Mouse (Mus musculus) erythroblast, embryonic 14.5 days (primary cell): ENCODE data around the gene Tmem107. TPM values are rescaled to one million over a fixed set of nuclear protein-coding genes. Genes with fewer than 3 reads are reported as not detected.

Source experiments
- H3K27me3 ChIP-seq: 2 replicates; pipeline ENCODE4 v1.6.1; 2012; ENCODE audit warnings: inconsistent platforms; ENCODE audit not compliant: control insufficient read depth
- H3K36me3 ChIP-seq: 2 replicates; pipeline ENCODE4 v1.6.1; 2012; ENCODE audit warnings: mild to moderate bottlenecking, inconsistent platforms; ENCODE audit not compliant: control insufficient read depth
- H3K4me1 ChIP-seq: 2 replicates; pipeline ENCODE4 v1.6.1; 2012; ENCODE audit warnings: inconsistent platforms; ENCODE audit not compliant: control insufficient read depth
- H3K4me3 ChIP-seq: replicated peaks from 2 replicates; pipeline ENCODE3; 2012; ENCODE audit warnings: moderate library complexity, mild to moderate bottlenecking, inconsistent platforms
- H3K9me3 ChIP-seq: 2 replicates; pipeline ENCODE4 v1.6.1; 2012; ENCODE audit warnings: low read length, inconsistent platforms, mixed read lengths; ENCODE audit not compliant: control insufficient read depth
- GATA1 ChIP-seq: IDR thresholded peaks from 2 replicates; pipeline ENCODE4 v1.6.1; 2012; ENCODE audit warnings: low read length, inconsistent platforms, mixed read lengths
- TAL1 ChIP-seq: IDR thresholded peaks from 3 replicates; pipeline ENCODE4 v1.6.1; 2012; ENCODE audit warnings: low read length, inconsistent platforms, mixed read lengths
- polyA plus RNA-seq: library from polyadenylated mRNA; stranded (reverse); fragments of >175 nt; gene quantifications from 2 replicates; pipeline ENCODE4 v1.2.3, GENCODE M21; 2012

The Tmem107 gene
- polyA plus RNA-seq, 1 experiment = 10.0 TPM

DNA sequence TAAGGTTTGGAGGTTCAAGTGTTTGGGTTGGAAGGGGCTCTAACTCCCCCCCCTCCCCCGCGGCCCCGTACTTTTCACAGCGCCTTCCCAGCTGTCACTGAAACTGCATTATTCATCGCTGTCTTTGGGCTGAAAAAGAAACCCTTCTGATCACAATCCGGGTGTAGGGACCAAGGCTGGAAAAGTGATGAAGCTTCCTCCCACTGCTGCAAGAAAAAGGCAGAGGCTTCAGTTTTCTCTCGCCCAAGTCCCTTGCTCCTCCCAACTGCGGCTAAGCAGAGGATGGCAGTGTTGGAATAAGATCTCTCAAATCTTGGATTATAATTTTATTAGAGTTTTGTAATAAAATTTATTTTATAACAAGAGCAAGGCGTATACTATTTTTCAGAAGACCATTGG, 2.1 kb downstream of the Tmem107 start:
- H3K36me3 ChIP-seq = no peaks in the 10 kb centered on the region
- peak overlapping the region; percentile 61 for H3K4me3 ChIP-seq
- no peak for TF ChIP-seq TAL1
- TF ChIP-seq GATA1 = no peak
- peaks cover 68% of the 10 kb centered on the region for H3K4me1 ChIP-seq
- H3K9me3 ChIP-seq = no peaks in the 10 kb centered on the region
- H3K27me3 ChIP-seq = no peaks in the 10 kb centered on the region

DNA sequence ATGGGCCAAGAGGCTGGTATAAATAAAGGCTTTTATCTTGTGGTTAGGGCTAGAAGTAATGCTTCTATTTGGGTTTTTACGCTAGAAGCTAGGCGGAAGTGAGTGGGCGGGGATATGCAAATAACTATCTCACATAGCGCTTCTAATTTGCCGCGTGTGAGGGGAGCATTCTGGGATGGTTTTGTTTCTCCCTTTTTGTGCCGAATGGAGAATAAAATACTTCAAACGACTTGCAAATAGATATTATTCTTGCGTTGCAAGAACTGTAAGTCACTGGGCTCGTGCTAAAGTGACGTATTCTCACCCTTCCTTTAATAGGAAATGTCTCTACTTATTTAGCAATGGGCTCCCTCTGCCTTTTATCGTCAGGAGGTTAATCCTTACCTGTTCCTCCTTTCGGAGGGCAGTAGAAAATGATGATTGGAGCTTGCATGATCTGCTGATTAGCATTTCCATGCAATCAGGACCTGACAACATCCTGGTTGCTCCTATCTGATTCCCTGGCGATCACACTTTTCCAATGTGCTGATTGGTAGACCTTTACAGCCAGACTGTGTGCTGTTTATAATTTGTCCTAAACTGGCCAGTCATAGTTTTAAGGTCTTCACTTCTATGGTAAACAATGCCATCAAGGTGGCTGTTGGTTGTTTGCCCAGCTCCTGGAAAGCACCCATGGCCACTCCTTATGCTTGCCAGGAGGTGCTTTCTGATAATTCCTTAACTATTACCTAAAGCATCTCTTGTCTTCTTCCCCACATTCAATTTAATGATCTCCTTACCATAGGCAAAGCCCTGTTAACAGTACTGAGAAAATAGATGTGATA, 2.7 kb downstream of the Tmem107 start:
- H3K4me3 ChIP-seq = peak overlapping the region; percentile 61
- TF ChIP-seq GATA1 = peak; percentile 97
- TF ChIP-seq TAL1 = peak; percentile 21; the same call in 1 of the 3 replicates
- peaks cover 67% of the 10 kb centered on the region for H3K4me1 ChIP-seq
- no peaks in the 10 kb centered on the region for H3K9me3 ChIP-seq
- no peaks in the 10 kb centered on the region; the same call in 1 of the 2 replicates for H3K27me3 ChIP-seq
- H3K36me3 ChIP-seq = no peaks in the 10 kb centered on the region

DNA sequence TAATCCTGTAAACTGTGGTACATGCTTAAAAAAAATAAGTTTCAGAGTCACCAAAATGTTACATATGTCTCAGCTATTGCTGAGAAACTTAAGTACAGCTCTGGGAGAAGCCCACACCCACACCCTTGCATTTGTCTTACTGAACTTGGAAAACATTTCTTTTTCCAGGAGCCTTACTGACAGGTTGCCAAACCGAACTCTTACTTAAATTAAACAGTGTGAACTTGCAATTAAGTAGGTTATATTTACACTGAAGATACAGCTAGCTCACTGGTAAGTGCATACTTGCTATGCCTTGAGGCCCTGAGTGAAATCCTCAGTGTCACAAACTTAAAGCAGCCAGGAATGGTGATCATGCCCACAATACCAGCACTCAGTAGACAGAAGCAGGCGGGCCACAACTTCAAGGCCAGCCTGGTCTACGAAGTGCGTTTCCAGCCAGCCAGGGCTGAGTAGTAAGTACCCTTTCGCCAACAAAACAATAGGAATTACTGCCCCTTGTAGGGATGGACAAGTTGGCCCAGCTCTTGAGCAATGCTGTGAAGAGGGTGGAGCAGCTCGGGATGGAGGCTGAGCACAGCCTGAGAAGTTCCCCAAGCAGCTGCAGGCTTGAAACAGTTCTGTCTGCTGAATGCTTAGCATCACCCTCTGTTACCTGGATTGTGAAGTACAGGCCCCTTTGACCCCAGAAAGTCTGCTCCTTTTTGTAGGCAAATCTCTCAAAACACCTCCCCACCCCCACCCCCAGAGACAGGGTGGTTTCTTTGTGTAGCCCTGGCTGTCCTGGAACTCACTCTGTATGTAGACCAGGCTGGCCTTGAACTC, 3.6 kb downstream of the Tmem107 start:
- no peaks in the 10 kb centered on the region for H3K9me3 ChIP-seq
- peak overlapping the region; percentile 15 for H3K4me3 ChIP-seq
- peaks cover 68% of the 10 kb centered on the region for H3K4me1 ChIP-seq
- TF ChIP-seq GATA1 = no peak
- no peak for TF ChIP-seq TAL1
- H3K27me3 ChIP-seq = no peaks in the 10 kb centered on the region; the same call in 1 of the 2 replicates
- H3K36me3 ChIP-seq = no peaks in the 10 kb centered on the region

DNA sequence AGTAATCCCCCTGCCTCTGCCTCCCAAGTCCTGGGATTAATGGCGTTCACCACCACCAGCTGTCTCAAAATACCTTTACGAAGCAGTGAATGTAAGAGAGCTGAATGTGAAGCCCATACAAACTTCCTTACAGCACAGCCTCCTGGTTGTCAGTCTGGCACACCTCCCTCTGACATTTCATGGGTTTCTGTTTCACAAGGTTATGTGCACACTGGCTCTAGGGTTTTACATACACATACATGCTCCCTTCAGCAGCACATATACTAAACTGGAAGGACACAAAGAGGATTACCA, 4.1 kb downstream of the Tmem107 start:
- Histone ChIP-seq H3K36me3 (no peaks in the 10 kb centered on the region), H3K9me3 (no peaks in the 10 kb centered on the region), H3K27me3 (no peaks in the 10 kb centered on the region; the same call in 1 of the 2 replicates), H3K4me3 (no peak overlapping the region), H3K4me1 (peaks cover 64% of the 10 kb centered on the region)
- no peak for TF ChIP-seq GATA1
- no peak for TF ChIP-seq TAL1

DNA sequence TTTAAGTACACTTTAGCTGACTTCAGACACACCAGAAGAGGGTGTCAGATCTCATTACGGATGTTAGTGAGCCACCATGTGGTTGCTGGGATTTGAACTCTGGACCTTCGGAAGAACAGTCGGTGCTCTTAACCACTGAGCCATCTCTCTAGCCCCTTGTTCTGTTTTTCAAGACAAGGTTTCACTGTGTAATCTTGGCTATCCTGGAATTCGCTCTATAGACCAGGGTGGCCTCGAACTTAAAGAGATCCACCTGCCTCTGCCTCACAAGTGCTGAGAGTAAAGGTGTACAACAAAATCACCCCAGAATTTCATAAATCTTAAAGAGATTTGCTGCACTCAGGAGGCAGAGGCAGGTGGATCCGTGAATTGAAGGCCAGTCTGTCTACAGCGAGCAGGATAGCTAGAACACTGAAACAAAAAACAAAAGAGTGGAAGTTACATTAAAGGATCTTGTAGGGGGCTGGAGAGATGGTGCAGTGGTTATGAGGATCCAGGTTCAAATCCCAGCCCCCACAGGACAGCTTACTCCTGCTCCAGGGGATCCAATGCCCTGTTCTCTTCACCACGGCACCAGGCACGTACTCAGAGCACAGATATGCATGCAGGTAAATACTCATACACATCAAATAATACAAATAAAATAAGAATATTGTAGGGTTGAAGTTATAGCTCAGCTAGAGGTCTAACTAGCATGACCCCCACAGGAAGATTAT, 5.3 kb downstream of the Tmem107 start:
- Histone ChIP-seq H3K4me3 (no peak overlapping the region), H3K9me3 (no peaks in the 10 kb centered on the region), H3K36me3 (no peaks in the 10 kb centered on the region), H3K4me1 (peaks cover 52% of the 10 kb centered on the region), H3K27me3 (no peaks in the 10 kb centered on the region; the same call in 1 of the 2 replicates)
- TF ChIP-seq TAL1 = no peak
- no peak for TF ChIP-seq GATA1

DNA sequence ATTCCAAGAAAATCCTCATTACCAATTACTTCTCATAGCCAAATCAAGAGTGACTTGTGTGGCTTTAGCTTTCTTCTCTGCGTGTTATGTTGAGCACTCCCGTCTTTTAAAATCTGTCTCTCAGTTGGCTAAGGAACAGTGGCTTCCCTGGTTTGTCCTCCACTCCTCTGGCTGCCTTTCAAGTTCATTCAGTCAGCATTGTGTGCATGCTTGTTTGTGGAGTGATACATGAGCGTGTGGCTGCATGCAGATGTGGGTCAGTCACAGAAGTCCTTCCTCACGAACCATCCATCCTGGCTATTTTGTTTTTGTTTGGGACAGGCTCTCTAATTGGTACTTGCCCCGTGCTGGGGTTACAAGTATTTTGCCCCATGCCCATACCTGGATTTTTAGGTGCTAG, 6.0 kb downstream of the Tmem107 start:
- Histone ChIP-seq H3K36me3 (no peaks in the 10 kb centered on the region), H3K4me1 (peaks cover 46% of the 10 kb centered on the region), H3K9me3 (no peaks in the 10 kb centered on the region), H3K4me3 (no peak overlapping the region), H3K27me3 (no peaks in the 10 kb centered on the region; the same call in 1 of the 2 replicates)
- no peak for TF ChIP-seq TAL1
- TF ChIP-seq GATA1 = no peak

DNA sequence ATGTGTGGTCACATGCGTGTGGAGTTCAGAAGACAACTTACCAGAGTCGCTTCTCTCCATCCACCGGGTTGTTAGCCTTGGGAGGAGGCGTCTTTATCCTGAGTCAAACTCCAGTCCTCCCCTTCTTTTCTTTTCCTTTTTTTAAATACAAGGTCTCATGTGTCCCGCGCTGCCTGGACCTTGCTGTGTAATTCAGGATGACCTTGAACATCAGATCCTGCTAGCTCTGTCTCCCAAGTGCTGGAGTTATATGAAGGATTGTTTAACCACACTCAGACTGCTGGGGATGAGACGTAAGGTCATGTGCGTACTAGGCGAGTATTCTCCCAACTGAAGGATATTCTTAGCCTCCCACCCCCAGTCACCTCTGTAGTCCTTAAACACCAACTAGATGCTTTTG, 6.7 kb downstream of the Tmem107 start:
- Histone ChIP-seq H3K4me1 (peaks cover 39% of the 10 kb centered on the region), H3K36me3 (no peaks in the 10 kb centered on the region), H3K27me3 (no peaks in the 10 kb centered on the region; the same call in 1 of the 2 replicates), H3K9me3 (no peaks in the 10 kb centered on the region), H3K4me3 (no peak overlapping the region)
- TF ChIP-seq TAL1 (no peak), GATA1 (no peak)

DNA sequence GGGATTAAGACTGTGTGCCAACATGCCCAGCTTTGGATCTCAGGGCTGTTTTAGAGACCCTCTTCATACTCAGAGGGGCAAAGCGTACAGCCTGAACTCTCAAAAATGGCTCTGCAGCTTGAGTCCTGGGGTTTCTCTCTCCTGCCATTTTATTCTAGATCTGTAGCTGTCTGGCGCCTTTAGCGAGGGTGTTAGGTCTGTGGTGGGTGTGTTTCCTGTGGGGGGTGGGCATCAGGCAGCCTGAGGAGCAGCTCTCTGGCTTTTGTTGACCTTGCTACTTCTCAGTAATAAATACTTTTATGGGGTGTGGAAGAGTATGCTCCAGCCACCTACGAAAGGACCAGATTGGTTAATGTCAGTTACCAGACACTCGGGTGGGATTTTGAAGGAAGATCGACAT, 7.4 kb downstream of the Tmem107 start:
- no peaks in the 10 kb centered on the region; the same call in 1 of the 2 replicates for H3K27me3 ChIP-seq
- no peak overlapping the region for H3K4me3 ChIP-seq
- no peaks in the 10 kb centered on the region for H3K36me3 ChIP-seq
- H3K4me1 ChIP-seq = peaks cover 33% of the 10 kb centered on the region
- TF ChIP-seq TAL1 = no peak
- TF ChIP-seq GATA1 = no peak
- H3K9me3 ChIP-seq = no peaks in the 10 kb centered on the region

DNA sequence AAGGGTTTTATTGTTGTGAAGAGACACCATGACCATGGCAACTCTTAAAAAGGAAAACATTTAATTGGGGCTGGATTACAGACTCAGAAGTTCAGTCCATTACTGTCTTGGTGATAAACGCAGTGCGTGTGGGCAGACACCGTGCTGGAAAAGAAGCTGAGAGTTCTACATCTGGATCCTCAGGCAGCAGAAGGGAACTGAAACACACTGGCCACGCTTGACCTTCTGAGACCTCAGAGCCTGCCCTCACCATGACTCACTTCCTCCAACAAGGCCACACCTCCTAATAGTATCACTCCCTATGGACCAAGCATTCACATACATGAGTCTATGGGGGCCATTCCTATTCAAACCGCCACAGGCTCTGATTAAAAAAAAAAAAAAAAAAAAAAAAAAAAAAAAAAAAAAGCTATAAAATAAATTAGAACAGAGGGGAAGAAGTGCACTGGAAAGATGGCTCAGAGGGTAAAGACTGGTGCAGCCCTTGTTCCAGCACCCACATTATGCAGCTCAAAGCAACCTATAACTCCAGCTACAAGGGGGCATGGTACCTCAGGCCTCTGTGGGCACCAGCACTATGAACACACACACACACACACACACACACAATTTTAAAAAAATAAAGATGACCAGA, 8.3 kb downstream of the Tmem107 start:
- TF ChIP-seq TAL1 (no peak), GATA1 (no peak)
- Histone ChIP-seq H3K9me3 (no peaks in the 10 kb centered on the region), H3K36me3 (no peaks in the 10 kb centered on the region), H3K4me3 (no peak overlapping the region), H3K4me1 (peaks cover 24% of the 10 kb centered on the region), H3K27me3 (no peaks in the 10 kb centered on the region; the same call in 1 of the 2 replicates)
